Mouse (Mus musculus) embryonic fibroblast, embryonic 13.5 days (primary cell): ENCODE measurements at regions not wholly inside any gene's neighbourhood (a gene's known extent, or its start where the extent isn't known, plus 50 kb on each side); places are given as distances from the start of the nearest gene placed in this dataset.
"Not testable (repeated sequence)": the region's sequence is repeated elsewhere in the genome, so short reads cannot be mapped to it uniquely, and the experiment has no call there.

Source experiments
- H3K27ac ChIP-seq: 2 replicates; pipeline ENCODE4 v1.5.1; 2012; ENCODE audit warnings: low read length, control low read depth, inconsistent platforms; ENCODE audit not compliant: insufficient read depth
- H3K4me1 ChIP-seq: 2 replicates; pipeline ENCODE4 v1.6.1; 2011; ENCODE audit warnings: low read length; ENCODE audit not compliant: control insufficient read depth, insufficient read depth
- H3K4me3 ChIP-seq: 2 replicates; pipeline ENCODE4 v1.5.1; 2011; ENCODE audit warnings: mild to moderate bottlenecking, control low read depth, low read length; ENCODE audit not compliant: insufficient read depth
- CTCF ChIP-seq: IDR thresholded peaks from 2 replicates; pipeline ENCODE4 v1.5.1; 2011; ENCODE audit warnings: mild to moderate bottlenecking, control low read depth, low read length, moderate library complexity, borderline replicate concordance; ENCODE audit not compliant: insufficient read depth
- POLR2A ChIP-seq: IDR thresholded peaks from 2 replicates; pipeline ENCODE4 v1.6.1; 2011; ENCODE audit warnings: low read depth, mild to moderate bottlenecking, control low read depth, low read length, moderate library complexity

DNA sequence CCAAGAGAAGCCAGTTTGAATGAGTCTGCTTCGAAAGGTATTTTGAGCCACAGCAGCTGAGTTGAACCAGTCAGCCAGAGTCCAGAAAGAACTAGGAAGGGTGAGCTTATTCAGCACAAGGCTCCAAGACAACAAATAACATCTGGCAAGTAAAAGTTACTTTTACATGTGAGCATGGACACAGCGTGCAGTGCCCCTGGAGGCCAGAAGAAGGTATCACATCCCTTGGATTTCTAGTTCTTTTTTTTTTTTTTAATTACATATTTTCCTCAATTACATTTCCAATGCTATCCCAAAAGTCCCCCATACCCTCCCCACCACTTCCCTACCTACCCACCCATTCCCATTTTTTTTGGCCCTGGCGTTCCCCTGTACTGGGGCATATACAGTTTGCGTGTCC lies 367.4 kb downstream of the Gm9008 start:
- H3K27ac ChIP-seq, H3K4me1 ChIP-seq, H3K4me3 ChIP-seq: not testable (repeated sequence)
- TF ChIP-seq CTCF: peak; percentile 23; the same call in 1 of the 2 replicates

DNA sequence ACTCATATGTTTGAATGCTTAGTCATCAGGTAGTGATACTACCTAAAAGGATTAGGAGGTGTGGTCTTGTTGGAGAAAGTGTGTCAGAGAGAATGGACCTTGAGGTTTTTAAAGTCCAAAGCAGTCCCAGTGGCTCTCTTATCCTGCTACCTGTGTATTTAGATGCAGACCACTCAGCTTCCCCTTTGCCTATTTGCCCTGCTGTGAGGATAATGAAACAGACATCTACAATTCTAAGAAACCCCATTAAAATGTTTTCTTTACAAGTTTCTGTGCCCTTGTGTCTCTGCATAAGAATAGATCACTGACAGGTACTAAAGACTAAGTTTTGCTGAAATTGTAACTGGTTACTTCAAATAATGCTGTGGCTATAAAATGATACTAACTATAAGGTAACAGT lies 381.8 kb downstream of the Gm9008 start:
- no peak for TF ChIP-seq CTCF
- no peak for TF ChIP-seq POLR2A
- H3K4me1 ChIP-seq: no peaks in the 10 kb centered on the region

DNA sequence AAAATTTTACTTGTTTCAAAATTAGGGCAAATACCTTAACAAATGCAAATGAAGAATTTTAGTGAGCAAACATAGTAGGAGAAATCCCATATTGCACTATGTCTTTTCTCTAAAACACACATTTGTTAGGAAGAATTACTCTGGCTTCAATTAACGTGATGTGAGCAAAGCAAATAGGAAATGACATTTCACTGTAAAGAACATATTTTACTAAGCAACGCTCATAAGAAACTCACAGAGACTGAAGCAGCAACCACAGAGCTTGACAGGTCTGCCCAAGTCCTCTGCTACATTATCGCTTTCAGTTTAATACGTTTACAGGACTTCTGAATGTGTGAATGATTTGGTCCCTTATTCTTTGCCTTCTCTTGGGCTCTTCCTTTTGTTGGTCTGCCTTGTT lies 383.2 kb downstream of the Gm9008 start:
- H3K27ac ChIP-seq: no peak overlapping the region
- H3K4me3 ChIP-seq: no peak overlapping the region
- TF ChIP-seq POLR2A: no peak
- no peak for TF ChIP-seq CTCF
- no peaks in the 10 kb centered on the region for H3K4me1 ChIP-seq

More for the DNA sequence above, 381.8 kb downstream of the Gm9008 start:
- Histone ChIP-seq H3K27ac (no peak overlapping the region), H3K4me3 (no peak overlapping the region)

- TF ChIP-seq CTCF (no peak), POLR2A (no peak)
- no peak overlapping the region for H3K4me3 ChIP-seq
- H3K27ac ChIP-seq: no peak overlapping the region
- no peaks in the 10 kb centered on the region for H3K4me1 ChIP-seq
Observed at GRCm38 (mm10) chr6:76065383-76065782, 432.2 kb downstream of the Gm9008 start.

DNA sequence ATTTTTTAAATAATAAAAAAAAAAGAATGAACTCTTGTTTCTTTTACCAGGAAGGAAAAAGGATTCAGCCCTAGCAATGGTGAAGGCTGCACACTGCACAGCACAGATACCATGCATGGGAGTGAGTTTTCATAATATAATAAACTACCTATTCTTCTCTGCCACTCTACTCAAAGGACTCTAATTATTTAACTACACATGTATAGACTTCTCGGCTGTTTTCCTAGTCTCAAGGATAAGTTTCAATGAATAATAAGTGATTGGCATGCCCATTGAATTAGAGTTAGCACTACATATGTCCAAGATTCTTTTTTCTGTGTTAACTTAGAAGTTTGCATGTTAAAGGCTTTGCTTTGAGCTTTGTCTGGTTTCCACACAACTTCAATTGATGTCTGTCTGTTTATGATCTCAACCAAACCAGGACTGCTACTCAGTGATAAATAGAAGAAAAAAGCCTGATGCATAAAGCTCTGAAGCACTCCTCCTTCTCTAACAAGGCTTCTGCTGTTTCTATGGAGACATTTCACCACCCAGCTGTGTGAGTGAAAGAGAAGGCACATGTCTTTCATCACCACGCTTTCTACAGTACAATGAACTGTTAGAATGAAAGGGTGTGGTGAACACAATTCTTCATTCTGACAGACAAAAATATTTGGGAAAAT lies 444.8 kb downstream of the Gm9008 start:
- Histone ChIP-seq H3K27ac (no peak overlapping the region), H3K4me3 (no peak overlapping the region), H3K4me1 (no peaks in the 10 kb centered on the region)
- TF ChIP-seq CTCF: no peak
- TF ChIP-seq POLR2A: no peak

- no peak overlapping the region for H3K4me3 ChIP-seq
- TF ChIP-seq POLR2A (no peak), CTCF (no peak)
- no peak overlapping the region for H3K27ac ChIP-seq
- no peaks in the 10 kb centered on the region for H3K4me1 ChIP-seq
Observed at GRCm38 (mm10) chr6:76007783-76008406, 489.7 kb downstream of the Gm9008 start.
